Mouse (Mus musculus) small intestine, adult 2 months (tissue): Measurements from ENCODE around the gene Aimp2.

ENCODE experiments used
- CTCF ChIP-seq: fragments of 200-500 bp; IDR thresholded peaks from 2 replicates; pipeline ENCODE4 v1.5.1; 2012; ENCODE audit warnings: low read depth, mild to moderate bottlenecking, control low read depth, inconsistent platforms, low read length, moderate library complexity, mixed read lengths; ENCODE audit not compliant: insufficient replicate concordance, insufficient read length; ENCODE audit errors: extremely low read depth
- POLR2A ChIP-seq: fragments of 200-500 bp; IDR thresholded peaks from 2 replicates; pipeline ENCODE4 v1.6.1; 2012; ENCODE audit warnings: low read depth, mild to moderate bottlenecking, control low read depth, inconsistent platforms, low read length, moderate library complexity

GRCm38 (mm10) chr5:143927875-143928274 is 18.2 kb upstream of the Aimp2 start, which contains the start of gene Gm42421:
- no peak for TF ChIP-seq CTCF
- TF ChIP-seq POLR2A: no peak
